Mouse (Mus musculus) heart, embryonic 16.5 days (tissue): ENCODE measurements around the gene Smn1. TPM values are rescaled to one million over a fixed set of nuclear protein-coding genes. Genes with fewer than 3 reads are reported as not detected.
"Not testable (repeated sequence)": the region's sequence is repeated elsewhere in the genome, so short reads cannot be mapped to it uniquely, and the experiment has no call there.

Experiments
- ATAC-seq: fragments of 200-750 bp; cut with Nextera tagmentation; replicated peaks from 2 replicates; pipeline ENCODE4 v1.8.0; 2017; ENCODE audit warnings: moderate number of reproducible peaks; ENCODE audit not compliant: insufficient read depth, low FRiP score; ENCODE audit errors: extremely low read depth
- H3K27ac ChIP-seq: fragments of 300-500 bp; sonication (generic); 2 replicates; pipeline ENCODE4 v1.5.1; 2014; ENCODE audit warnings: mild to moderate bottlenecking, low read length, control low read depth, moderate library complexity
- H3K27me3 ChIP-seq: fragments of 300-500 bp; sonication (generic); 2 replicates; pipeline ENCODE4 v1.6.1; 2014; ENCODE audit warnings: low read length, mixed read lengths; ENCODE audit not compliant: control insufficient read depth, insufficient read depth
- H3K36me3 ChIP-seq: fragments of 300-500 bp; sonication (generic); 2 replicates; pipeline ENCODE4 v1.6.1; 2014; ENCODE audit not compliant: control insufficient read depth, insufficient read depth
- H3K4me1 ChIP-seq: fragments of 300-500 bp; sonication (generic); 2 replicates; pipeline ENCODE4 v1.6.1; 2014; ENCODE audit warnings: low read length, mixed read lengths; ENCODE audit not compliant: control insufficient read depth, insufficient read depth
- H3K4me2 ChIP-seq: fragments of 300-500 bp; sonication (generic); 2 replicates; pipeline ENCODE4 v1.6.1; 2014; ENCODE audit warnings: low read depth, mild to moderate bottlenecking, control low read depth, low read length
- H3K4me3 ChIP-seq: fragments of 300-500 bp; sonication (generic); 2 replicates; pipeline ENCODE4 v1.5.1; 2014; ENCODE audit warnings: mild to moderate bottlenecking, control low read depth, low read length
- H3K9ac ChIP-seq: fragments of 300-500 bp; sonication (generic); 2 replicates; pipeline ENCODE4 v1.6.1; 2014; ENCODE audit warnings: low read length, control low read depth
- H3K9me3 ChIP-seq: fragments of 300-500 bp; sonication (generic); replicated peaks from 2 replicates; pipeline ENCODE4 v1.6.1; 2016; ENCODE audit warnings: low read length; ENCODE audit not compliant: control insufficient read depth
- WGBS: fragments of 180-500 bp; shearing (Covaris S2); extraction: QIAGEN DNeasy Blood & Tissue Kit; methylation state at CpG from one replicate; pipeline ENCODE4 v1.1.7; 2014; 5-methylcytosine and 5-hydroxymethylcytosine counted together
- polyA plus RNA-seq: library from polyadenylated mRNA; unstranded; fragments of >200 nt; fragmentation: Nextera tagmentation; extraction: Ambion mirVana; gene quantifications from 2 replicates; pipeline ENCODE4 v1.2.1, GENCODE M21; 2015

Smn1 gene
- polyA plus RNA-seq, 1 experiment from 2014 or later = 30.1 TPM

DNA sequence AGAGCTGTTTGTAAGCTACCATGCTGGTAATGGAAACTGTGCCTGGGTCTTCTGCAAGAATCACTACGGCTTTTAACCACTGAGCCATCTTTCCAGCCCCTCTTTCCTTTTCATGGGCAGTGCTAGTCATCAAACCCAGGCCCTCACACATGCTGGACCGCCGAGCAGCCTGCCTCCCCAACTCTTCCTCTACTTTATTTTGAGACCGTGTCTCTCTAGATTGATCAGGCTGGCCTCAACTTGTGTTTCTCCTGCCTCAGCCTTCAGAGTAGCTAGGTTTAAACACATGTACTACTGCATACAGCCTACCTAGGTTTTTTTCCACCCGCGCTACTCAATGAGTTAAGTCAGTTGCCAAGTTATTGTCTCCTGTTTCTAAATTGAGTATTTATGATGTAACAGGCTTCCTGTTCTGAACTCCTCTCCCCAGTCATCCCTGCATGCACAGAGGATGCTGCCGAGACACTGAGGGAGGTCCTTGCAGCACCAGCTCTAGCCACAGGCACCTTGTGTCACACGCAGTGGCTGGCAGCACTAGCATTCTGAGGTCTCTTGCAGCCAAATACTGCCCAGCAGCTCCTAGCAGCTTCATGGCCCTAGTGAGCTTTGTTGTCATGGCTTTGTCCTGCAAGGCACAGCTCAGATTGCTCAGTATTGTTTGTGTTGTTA, 17.1 kb downstream of the Smn1 start:
- Histone ChIP-seq H3K9me3 (no peaks in the 10 kb centered on the region), H3K4me1 (no peaks in the 10 kb centered on the region), H3K36me3 (peaks cover 17% of the 10 kb centered on the region), H3K9ac (no peak overlapping the region), H3K4me3 (no peak overlapping the region), H3K27me3 (no peaks in the 10 kb centered on the region), H3K27ac (no peak overlapping the region), H3K4me2 (no peak overlapping the region)
- 74% methylated on average over 8 of the region's 8 CpGs for WGBS
- ATAC-seq = no peak

DNA sequence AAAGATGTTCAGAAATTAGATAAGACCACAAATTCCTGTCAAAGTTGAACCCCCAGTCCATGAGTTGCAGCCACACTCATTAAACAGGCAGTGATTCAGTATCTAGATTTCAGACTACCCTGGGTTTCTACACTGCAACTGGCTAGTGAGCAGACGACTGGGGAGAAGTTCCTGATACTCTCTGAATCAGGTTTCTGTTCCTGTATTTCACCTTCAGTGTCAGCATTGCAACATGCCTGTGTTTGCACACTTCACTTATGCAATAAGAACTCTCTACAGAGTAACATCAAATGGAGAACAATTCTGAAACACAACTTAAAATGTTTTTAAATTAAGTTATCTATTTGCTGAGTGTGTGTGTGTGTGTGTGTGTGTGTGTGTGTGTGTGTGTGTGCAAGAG, 28.0 kb downstream of the Smn1 start:
- H3K4me1 ChIP-seq = no peaks in the 10 kb centered on the region
- no peak for ATAC-seq
- no peak overlapping the region for H3K4me2 ChIP-seq
- no peaks in the 10 kb centered on the region for H3K36me3 ChIP-seq
- H3K9ac ChIP-seq = no peak overlapping the region
- no peak overlapping the region for H3K4me3 ChIP-seq
- no peaks in the 10 kb centered on the region for H3K27me3 ChIP-seq
- no peaks in the 10 kb centered on the region; the same call in 1 of the 2 replicates for H3K9me3 ChIP-seq
- 48% methylated on average over 1 of the region's 1 CpGs for WGBS
- no peak overlapping the region for H3K27ac ChIP-seq

GRCm38 (mm10) chr13:100156624-100157023, 32.0 kb downstream of the Smn1 start:
- H3K9me3 ChIP-seq = no peaks in the 10 kb centered on the region
- WGBS = 76% methylated on average over 3 of the region's 3 CpGs
- H3K4me3 ChIP-seq = no peak overlapping the region
- H3K36me3 ChIP-seq = no peaks in the 10 kb centered on the region
- H3K27ac ChIP-seq = no peak overlapping the region
- no peaks in the 10 kb centered on the region for H3K27me3 ChIP-seq
- H3K4me2 ChIP-seq = no peak overlapping the region
- ATAC-seq = no peak
- H3K9ac ChIP-seq = no peak overlapping the region
- H3K4me1 ChIP-seq = no peaks in the 10 kb centered on the region

- H3K9me3 ChIP-seq, H3K36me3 ChIP-seq, H3K4me2 ChIP-seq, H3K27ac ChIP-seq, H3K9ac ChIP-seq, H3K4me1 ChIP-seq, ATAC-seq, H3K4me3 ChIP-seq, H3K27me3 ChIP-seq: not testable (repeated sequence)
- 74% methylated on average over 11 of the region's 11 CpGs for WGBS
Observed at GRCm38 (mm10) chr13:100161171-100161870, 36.7 kb downstream of the Smn1 start.

DNA sequence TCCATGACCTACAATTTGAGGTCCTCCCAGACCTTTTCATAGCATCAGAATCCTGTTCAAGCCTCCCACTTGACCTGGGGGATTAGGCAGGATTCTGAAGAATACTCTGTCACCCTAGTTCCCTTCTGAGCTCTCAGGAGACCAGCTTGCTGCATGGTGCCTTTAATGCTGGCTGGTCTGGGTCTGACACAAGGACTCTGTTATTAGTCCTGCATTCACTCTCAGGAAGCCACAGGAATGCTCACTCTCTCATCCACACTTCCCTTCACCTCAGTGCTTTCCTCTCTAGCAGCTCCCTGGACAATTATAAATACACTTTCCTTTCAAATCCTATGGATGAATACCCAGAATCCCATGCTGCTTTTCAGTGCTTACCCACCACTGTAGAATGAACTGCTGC, 37.8 kb downstream of the Smn1 start:
- H3K9ac ChIP-seq, H3K9me3 ChIP-seq, H3K4me1 ChIP-seq, H3K4me3 ChIP-seq, H3K36me3 ChIP-seq, ATAC-seq, H3K27ac ChIP-seq, H3K4me2 ChIP-seq, H3K27me3 ChIP-seq: not testable (repeated sequence)

- H3K27ac ChIP-seq, H3K4me3 ChIP-seq, H3K4me2 ChIP-seq, H3K36me3 ChIP-seq, H3K4me1 ChIP-seq, H3K9ac ChIP-seq, H3K9me3 ChIP-seq, ATAC-seq, H3K27me3 ChIP-seq: not testable (repeated sequence)
- WGBS = 58% methylated on average over 2 of the region's 2 CpGs
Observed at GRCm38 (mm10) chr13:100166378-100166777, 41.7 kb downstream of the Smn1 start.

DNA sequence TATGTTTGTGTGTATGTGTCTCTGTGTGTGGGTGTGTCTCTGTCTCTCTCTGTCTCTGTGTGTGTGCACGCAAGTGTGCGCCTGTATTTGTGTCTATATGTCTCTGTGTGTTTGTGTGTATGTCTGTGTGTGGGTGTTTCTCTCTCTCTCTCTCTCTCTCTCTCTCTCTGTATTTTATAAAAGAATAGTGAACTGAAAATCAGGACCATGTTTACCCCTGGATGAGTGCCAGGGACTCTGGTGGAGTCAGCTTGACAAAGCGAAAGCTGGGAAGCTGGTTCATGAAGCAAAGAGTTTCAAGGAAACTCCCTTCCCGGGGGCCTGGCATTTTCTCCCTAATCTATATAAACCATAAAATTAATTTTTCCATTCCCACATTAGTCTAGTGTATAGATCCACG, 49.7 kb downstream of the Smn1 start:
- not testable (repeated sequence) for ATAC-seq, H3K4me2 ChIP-seq, H3K27ac ChIP-seq, H3K27me3 ChIP-seq, H3K9ac ChIP-seq, H3K9me3 ChIP-seq, H3K4me3 ChIP-seq, H3K4me1 ChIP-seq, H3K36me3 ChIP-seq
- 77% methylated on average over 3 of the region's 5 CpGs for WGBS

- not testable (repeated sequence) for H3K36me3 ChIP-seq, H3K4me1 ChIP-seq, H3K27ac ChIP-seq, H3K27me3 ChIP-seq, H3K9me3 ChIP-seq, H3K4me2 ChIP-seq, H3K9ac ChIP-seq, H3K4me3 ChIP-seq, ATAC-seq
Observed at GRCm38 (mm10) chr13:100183111-100183510, 58.5 kb downstream of the Smn1 start.
